Mouse (Mus musculus) ES-CJ7 (cell line): ENCODE results near the gene Spata32.

Experiments
- DNase-seq: peaks from one replicate; pipeline ENCODE4 v3.0.0; 2011; ENCODE audit warnings: low read depth, low spot score

Spata32 gene

GRCm38 (mm10) chr11:103202376-103202775 lies 15.9 kb downstream of the Spata32 start:
- no peak for DNase-seq

GRCm38 (mm10) chr11:103201664-103202063 lies 16.6 kb downstream of the Spata32 start:
- DNase-seq, result no peak

GRCm38 (mm10) chr11:103198911-103199803 lies 19.1 kb downstream of the Spata32 start:
- DNase-seq, result peak; percentile 78

DNA sequence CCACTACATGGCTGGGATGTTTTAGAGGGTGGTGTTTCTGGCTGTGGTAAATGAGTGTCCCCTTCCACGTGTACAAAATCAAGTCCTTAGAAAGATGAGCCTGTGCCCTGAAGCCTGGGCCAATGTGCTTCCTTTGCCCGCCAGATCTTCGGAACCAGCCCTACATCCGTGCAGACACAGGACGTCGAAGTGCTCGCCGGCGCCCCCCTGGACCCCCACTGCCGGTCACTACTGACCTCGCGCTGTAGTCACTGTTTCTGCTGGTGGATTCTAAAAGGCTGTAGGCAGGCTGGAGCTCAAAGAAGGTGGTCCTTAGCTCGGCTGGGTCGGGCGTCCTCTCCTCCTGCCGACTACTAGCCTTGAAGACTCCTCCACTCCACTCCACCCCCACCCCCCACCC lies 19.9 kb downstream of the Spata32 start:
- DNase-seq, result no peak

GRCm38 (mm10) chr11:103197340-103197739 lies 20.9 kb downstream of the Spata32 start:
- DNase-seq, result no peak

GRCm38 (mm10) chr11:103195656-103196055 lies 22.6 kb downstream of the Spata32 start:
- no peak for DNase-seq

DNA sequence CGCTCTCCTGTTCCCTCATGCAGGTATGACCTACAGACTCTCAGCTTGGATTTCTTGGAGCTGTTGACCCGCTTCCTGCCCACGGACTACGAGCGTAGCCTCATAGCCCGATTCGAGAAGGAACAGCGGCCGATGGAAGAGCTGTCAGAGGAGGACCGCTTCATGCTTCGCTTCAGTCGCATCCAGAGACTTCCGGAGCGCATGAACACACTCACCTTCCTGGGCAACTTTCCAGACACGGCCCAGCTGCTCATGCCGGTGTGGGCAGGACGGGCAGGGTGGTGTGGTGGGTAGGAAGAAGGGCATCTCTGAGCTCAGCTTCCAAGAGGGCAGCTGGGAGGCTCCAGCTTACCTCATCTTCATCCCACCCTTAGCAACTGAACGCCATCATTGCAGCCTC lies 23.0 kb downstream of the Spata32 start:
- no peak for DNase-seq

- DNase-seq, result no peak
Observed at GRCm38 (mm10) chr11:103193825-103194168, 24.4 kb downstream of the Spata32 start.

- DNase-seq, result peak; percentile 66
Observed at GRCm38 (mm10) chr11:103192956-103193824, 25.0 kb downstream of the Spata32 start.

- DNase-seq, result no peak
Observed at GRCm38 (mm10) chr11:103192230-103192955, 25.8 kb downstream of the Spata32 start.

DNA sequence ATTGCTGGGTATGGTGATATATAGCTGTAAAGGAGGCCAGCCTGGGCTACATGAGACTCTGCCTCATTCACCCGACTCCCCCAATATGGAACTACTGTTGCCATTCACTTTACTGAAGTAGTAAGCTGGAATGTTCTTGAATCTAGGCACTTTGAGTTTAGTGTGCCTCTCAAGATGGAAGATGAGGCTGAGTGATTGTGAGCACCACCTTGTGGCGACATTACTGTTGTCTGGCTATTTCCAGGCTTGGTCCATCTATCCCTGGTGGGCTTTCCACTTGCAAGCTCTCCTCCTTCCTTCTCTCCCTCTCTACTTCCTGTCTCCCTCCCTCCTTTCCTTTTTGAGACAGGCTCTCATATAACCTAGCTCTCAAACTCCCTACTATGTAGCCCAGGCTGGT lies 33.3 kb downstream of the Spata32 start:
- peak; percentile 58 for DNase-seq

GRCm38 (mm10) chr11:103181911-103182310 lies 36.3 kb downstream of the Spata32 start:
- no peak for DNase-seq

GRCm38 (mm10) chr11:103181349-103181748 lies 36.9 kb downstream of the Spata32 start:
- no peak for DNase-seq

DNA sequence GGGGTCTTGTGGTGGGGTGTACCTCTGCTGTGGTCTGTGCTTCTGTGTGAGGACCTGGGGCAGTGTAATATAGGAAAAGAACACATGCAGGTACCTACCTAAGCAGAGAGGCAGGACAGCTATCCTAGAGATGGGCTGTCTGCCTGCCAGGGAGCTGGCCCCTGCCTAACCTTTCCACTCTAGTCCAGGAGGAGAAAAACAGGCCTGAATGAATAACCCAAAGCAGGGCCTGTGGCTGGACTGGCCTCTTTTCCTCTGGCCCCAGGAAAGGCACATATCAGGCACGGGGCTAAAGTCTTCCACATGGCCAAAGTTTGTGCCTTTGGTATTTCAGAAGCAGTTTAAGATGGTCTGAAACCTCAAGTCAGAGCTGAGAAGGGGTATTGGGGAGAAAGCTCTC lies 37.8 kb downstream of the Spata32 start:
- no peak for DNase-seq

DNA sequence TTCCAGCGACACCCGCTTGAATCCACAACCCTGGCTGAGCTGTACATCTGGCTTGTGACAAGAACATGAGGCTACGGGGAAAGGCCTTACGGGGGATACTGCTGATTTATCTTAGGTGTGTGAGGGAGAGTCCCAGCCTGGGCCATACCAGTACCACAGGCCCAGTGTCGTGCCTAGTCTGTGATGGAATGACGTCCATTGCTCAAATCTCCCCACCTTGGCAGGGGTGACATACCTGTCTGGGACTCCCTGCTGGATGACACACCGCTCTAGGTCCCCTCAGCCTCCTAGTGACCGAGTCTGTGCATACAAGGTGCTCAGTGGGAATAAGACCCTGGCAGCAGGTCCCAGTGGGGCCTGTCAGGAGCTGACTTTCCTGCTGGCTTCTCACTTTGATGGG lies 39.5 kb downstream of the Spata32 start:
- DNase-seq, result no peak

- DNase-seq, result no peak
Observed at GRCm38 (mm10) chr11:103177815-103178485, 40.3 kb downstream of the Spata32 start.

- no peak for DNase-seq
Observed at GRCm38 (mm10) chr11:103177216-103177615, 41.0 kb downstream of the Spata32 start.

DNA sequence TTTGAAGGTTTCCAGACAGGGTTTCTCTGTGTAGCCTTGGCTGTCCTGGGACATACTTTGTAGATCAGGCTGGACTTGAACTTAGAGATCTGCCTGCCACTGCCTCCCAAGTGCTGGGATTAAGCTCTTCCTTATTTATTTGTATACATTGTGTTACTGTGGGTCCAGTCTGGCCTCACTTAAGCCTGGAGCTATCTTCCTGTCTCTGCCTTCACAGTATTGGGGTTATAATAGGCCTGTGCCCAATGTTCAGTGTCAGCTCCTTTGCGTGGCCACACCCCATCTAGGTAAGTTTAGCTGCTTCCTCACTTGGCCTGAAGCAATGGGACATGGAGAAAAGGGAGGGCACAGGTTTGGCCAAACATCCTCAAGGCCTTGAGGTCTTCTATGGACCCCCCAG lies 41.7 kb downstream of the Spata32 start:
- DNase-seq, result no peak

DNA sequence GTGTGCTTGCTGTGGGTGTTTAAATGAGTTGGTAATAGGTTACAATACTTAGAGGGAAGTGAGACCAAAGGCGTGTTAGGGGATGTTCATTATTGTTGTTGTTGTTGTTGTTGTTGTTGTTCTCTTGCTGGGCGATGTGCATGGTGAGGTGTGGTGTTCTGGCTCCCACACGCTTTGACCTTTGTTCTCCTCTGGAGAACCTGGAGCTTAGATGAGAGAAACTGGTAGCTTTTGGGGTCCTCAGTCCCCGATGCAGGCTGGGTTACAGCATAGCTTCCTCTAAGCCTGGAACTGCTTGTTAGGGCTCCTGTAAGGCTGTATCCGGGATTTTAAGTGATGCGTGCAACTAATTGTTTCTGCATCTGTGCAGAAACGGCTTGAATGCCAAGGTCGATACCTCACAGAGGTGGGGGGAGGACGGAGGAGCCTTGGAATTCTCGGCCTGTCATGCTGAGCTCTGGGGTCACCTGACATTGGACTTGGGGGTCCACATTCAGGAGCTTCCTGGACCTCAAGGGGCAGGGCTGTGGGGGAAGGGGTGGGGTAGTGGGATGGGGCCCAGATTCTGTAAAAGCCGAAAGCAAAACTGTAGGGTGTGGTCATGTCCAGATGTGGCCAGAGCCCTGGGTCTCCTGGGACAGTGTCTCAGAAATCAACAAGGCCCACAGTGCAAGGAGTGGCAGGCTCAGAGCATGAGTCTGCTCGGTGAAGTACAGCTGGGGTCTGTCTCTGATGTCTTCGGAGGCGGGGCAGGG lies 42.4 kb downstream of the Spata32 start:
- DNase-seq, result no peak

DNA sequence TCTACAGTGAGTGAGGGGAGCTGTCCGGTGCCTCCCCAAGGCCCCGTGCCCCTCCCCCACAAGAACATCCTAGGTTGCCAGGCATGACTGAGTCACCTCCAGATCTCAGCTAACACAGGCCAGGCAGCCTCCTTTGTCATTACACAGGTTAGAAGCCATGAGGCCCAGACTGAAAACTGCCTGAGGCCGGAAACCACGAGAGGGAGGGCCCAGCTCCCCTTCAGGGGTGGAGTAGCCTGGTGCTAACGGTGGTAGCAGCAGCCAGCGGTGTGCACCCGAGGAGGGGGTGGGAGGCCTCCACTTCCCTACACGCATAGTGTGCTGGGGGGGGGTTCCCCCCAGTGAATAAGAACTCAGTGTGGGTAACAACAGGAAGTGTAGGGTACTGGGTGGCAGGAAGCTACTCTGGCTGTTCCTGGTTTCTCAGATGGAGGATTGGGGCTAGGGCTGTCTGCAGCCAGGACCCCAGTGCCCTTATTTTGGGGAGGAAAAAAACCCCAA lies 43.3 kb downstream of the Spata32 start:
- DNase-seq, result peak; percentile 77
